Mouse (Mus musculus) MEL (cell line): Measurements from ENCODE around the gene Itk.

Source experiments
- CTCF ChIP-seq, 3 experiments: IDR thresholded peaks in 2 of 3; conservative IDR thresholded peaks in 1 of 3; 2 replicates each; pipeline ENCODE4 v1.5.1; 2011 to 2012; ENCODE audit warnings: low read length in 3 of 3, low read depth in 2 of 3, mild to moderate bottlenecking in 2 of 3, improper control_type of control experiment in 1 of 3, inconsistent platforms in 1 of 3, mixed read lengths in 1 of 3, moderate library complexity in 1 of 3; ENCODE audit not compliant: control insufficient read depth in 1 of 3, insufficient read depth in 1 of 3, poor library complexity in 1 of 3, severe bottlenecking in 1 of 3
- NRF1 ChIP-seq: IDR thresholded peaks from 2 replicates; pipeline ENCODE4 v1.6.1; 2014; ENCODE audit warnings: low read depth, mild to moderate bottlenecking, inconsistent platforms, low read length, improper control_type of control experiment, moderate library complexity; ENCODE audit not compliant: poor library complexity, insufficient read depth, severe bottlenecking
- POLR2A ChIP-seq, 2 experiments: IDR thresholded peaks; 2 replicates each; pipeline ENCODE4 v1.6.1; 2011 to 2012; ENCODE audit warnings: low read length in 2 of 2, mild to moderate bottlenecking in 2 of 2, control low read depth in 1 of 2, improper control_type of control experiment in 1 of 2, low read depth in 1 of 2, moderate library complexity in 1 of 2; ENCODE audit not compliant: control insufficient read depth in 1 of 2, insufficient read depth in 1 of 2, poor library complexity in 1 of 2
- RAD21 ChIP-seq: IDR thresholded peaks from 2 replicates; pipeline ENCODE4 v1.6.1; 2011; ENCODE audit warnings: mild to moderate bottlenecking, low read depth, low read length, improper control_type of control experiment
- TBP ChIP-seq: IDR thresholded peaks from 2 replicates; pipeline ENCODE4 v1.8.0; 2011; ENCODE audit warnings: low read depth, low read length, improper control_type of control experiment

- TF ChIP-seq CTCF (IDR thresholded peaks at IDR 0.05 in 2 of 3, conservative IDR thresholded peaks at IDR 0.05 in 1 of 3; ENCODE audit: control insufficient read depth in 1 of 3, insufficient read depth in 1 of 3, low read depth in 2 of 3, low read length in 3 of 3, poor library complexity in 1 of 3, severe bottlenecking in 1 of 3) (no peak), TBP (no peak), RAD21 (no peak), POLR2A (IDR thresholded peaks at IDR 0.05; ENCODE audit: control insufficient read depth in 1 of 2, insufficient read depth in 1 of 2, low read depth in 1 of 2, low read length in 2 of 2, poor library complexity in 1 of 2) (no peak), NRF1 (no peak)
These were observed 12.0 kb downstream of the Itk start for GRCm38 (mm10) chr11:46377316-46377715.
